Mouse (Mus musculus) C2C12 (cell line): ENCODE data around the gene Pla2r1.

Source experiments
- CTCF ChIP-seq: IDR thresholded peaks from one replicate; pipeline ENCODE4 v1.5.1; 2011; ENCODE audit not compliant: control insufficient read depth, insufficient read depth, insufficient read length
- FOSL1 ChIP-seq: IDR thresholded peaks from one replicate; pipeline ENCODE4 v1.8.0; 2011; ENCODE audit warnings: mild to moderate bottlenecking, low read length; ENCODE audit not compliant: poor library complexity, insufficient read depth, severe bottlenecking
- MAX ChIP-seq: IDR thresholded peaks from one replicate; pipeline ENCODE4 v1.6.1; 2011; ENCODE audit warnings: mild to moderate bottlenecking, control low read depth
- MYOD1 ChIP-seq: IDR thresholded peaks from one replicate; pipeline ENCODE4 v1.6.1; 2011; ENCODE audit warnings: low read depth; ENCODE audit not compliant: control insufficient read depth, insufficient read length
- MYOG ChIP-seq: IDR thresholded peaks from one replicate; pipeline ENCODE4 v1.6.1; 2011; ENCODE audit not compliant: control insufficient read depth, insufficient read length; ENCODE audit errors: extremely low read depth
- USF1 ChIP-seq: IDR thresholded peaks from one replicate; pipeline ENCODE4 v1.6.1; 2011; ENCODE audit warnings: low read depth, mild to moderate bottlenecking, control low read depth, moderate library complexity

DNA sequence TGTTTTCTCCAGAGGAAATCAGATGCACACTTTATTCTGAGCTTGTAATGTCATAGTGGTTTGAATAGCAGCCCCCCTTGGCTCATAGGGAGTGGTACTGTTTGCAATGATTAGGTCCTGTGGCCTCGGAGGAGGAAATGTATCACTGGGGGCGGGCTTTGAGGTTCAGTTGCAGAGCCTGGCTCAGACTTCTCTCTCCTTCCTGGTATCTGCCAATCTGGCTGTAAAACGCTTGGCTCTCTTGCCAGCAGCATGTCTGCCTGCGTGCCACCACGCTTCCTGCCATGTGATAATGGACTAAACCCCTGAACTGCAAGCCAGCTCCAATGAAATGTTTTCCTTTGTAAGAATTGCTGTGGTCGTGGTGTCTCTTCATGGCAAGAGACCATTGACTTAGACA is 103.4 kb downstream of the Pla2r1 start:
- TF ChIP-seq CTCF (no peak), MYOD1 (no peak), MAX (no peak), USF1 (no peak), MYOG (no peak), FOSL1 (no peak)
